Mouse (Mus musculus) limb, embryonic 14.5 days (tissue): ENCODE data around the gene Pde8a. TPM values are rescaled to one million over a fixed set of nuclear protein-coding genes. Genes with fewer than 3 reads are reported as not detected.

Experiments used
- ATAC-seq: fragments of 200-750 bp; cut with Nextera tagmentation; 2 replicates; pipeline ENCODE4 v1.8.0; 2017; ENCODE audit warnings: low read depth, moderate number of reproducible peaks, moderate TSS enrichment; ENCODE audit not compliant: low FRiP score
- DNase-seq: peaks from one replicate; pipeline ENCODE4 v3.0.0-alpha.2; 2015; ENCODE audit warnings: low spot score
- H3K27ac ChIP-seq: fragments of 300-500 bp; sonication (generic); replicated peaks from 2 replicates; pipeline ENCODE4 v1.5.1; 2014; ENCODE audit warnings: low read depth, mild to moderate bottlenecking, low read length, moderate library complexity, mixed read lengths
- H3K27me3 ChIP-seq: fragments of 300-500 bp; sonication (generic); 2 replicates; pipeline ENCODE4 v1.6.1; 2014; ENCODE audit warnings: low read length, mixed read lengths; ENCODE audit not compliant: control insufficient read depth, insufficient read depth
- H3K36me3 ChIP-seq: fragments of 300-500 bp; sonication (generic); 2 replicates; pipeline ENCODE4 v1.6.1; 2014; ENCODE audit warnings: mild to moderate bottlenecking, low read length, moderate library complexity, mixed read lengths; ENCODE audit not compliant: control insufficient read depth, insufficient read depth
- H3K4me1 ChIP-seq: fragments of 300-500 bp; sonication (generic); 2 replicates; pipeline ENCODE4 v1.6.1; 2014; ENCODE audit warnings: antibody characterized with exemption, low read length, mixed read lengths; ENCODE audit not compliant: control insufficient read depth, insufficient read depth
- H3K4me2 ChIP-seq: fragments of 300-500 bp; sonication (generic); replicated peaks from 2 replicates; pipeline ENCODE4 v1.6.1; 2014; ENCODE audit warnings: low read depth, mild to moderate bottlenecking, low read length, moderate library complexity; ENCODE audit not compliant: severe bottlenecking
- H3K4me3 ChIP-seq: fragments of 300-500 bp; sonication (generic); replicated peaks from 2 replicates; pipeline ENCODE4 v1.5.1; 2014; ENCODE audit warnings: low read length
- H3K9ac ChIP-seq: fragments of 300-500 bp; sonication (generic); 2 replicates; pipeline ENCODE4 v1.6.1; 2014; ENCODE audit warnings: mild to moderate bottlenecking, low read depth, low read length, moderate library complexity; ENCODE audit not compliant: severe bottlenecking
- H3K9me3 ChIP-seq: fragments of 300-500 bp; sonication (generic); 2 replicates; pipeline ENCODE4 v1.6.1; 2016; ENCODE audit warnings: low read length; ENCODE audit not compliant: control insufficient read depth
- POLR2A ChIP-seq: fragments of 200-500 bp; IDR thresholded peaks from 2 replicates; pipeline ENCODE4 v1.8.0; 2012; ENCODE audit warnings: inconsistent platforms, mild to moderate bottlenecking, moderate library complexity, borderline replicate concordance; ENCODE audit not compliant: insufficient read depth, insufficient read length; ENCODE audit errors: extremely low read depth
- WGBS: fragments of 180-500 bp; shearing (Covaris S2); extraction: QIAGEN DNeasy Blood & Tissue Kit; methylation state at CpG from one replicate; pipeline ENCODE4 v1.1.7; 2014; 5-methylcytosine and 5-hydroxymethylcytosine counted together
- polyA plus RNA-seq, 2 experiments: library from polyadenylated mRNA; depleted of rRNA in 1 of 2; stranded (reverse) in 1 of 2; unstranded in 1 of 2; fragments of >200 nt; fragmentation: Nextera tagmentation in 1 of 2; extraction: Ambion mirVana in 1 of 2; gene quantifications; 2 replicates each; pipeline versions ENCODE4 v1.2.1 to v1.2.3; 2012 to 2014

The Pde8a gene
- polyA plus RNA-seq, 2 experiments = 5.5 to 8.1 TPM

DNA sequence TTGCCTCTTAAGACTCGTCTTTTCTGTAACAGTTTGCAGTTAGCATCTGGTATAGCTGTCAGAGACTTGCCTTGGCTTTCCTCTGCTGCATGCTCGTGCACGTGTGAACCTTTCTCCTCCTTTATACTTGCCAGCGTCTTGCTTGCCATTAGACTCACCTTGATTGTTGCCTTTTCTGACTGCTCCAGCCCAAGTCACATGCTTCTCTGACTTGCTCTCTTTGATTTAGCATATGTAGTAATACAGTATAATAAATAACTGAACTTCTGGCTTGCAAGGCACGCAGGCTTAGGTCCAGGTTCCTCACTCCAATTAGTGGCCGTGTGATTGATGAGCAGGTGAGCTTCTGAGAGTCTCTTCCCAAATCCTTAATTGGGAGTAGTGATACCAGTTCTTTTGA, 37.2 kb downstream of the Pde8a start:
- 75% methylated on average over 6 of the region's 6 CpGs for WGBS
- Histone ChIP-seq H3K27me3 (no peaks in the 10 kb centered on the region), H3K27ac (no peak overlapping the region), H3K4me1 (no peaks in the 10 kb centered on the region), H3K4me3 (no peak overlapping the region), H3K9me3 (no peaks in the 10 kb centered on the region), H3K36me3 (no peaks in the 10 kb centered on the region), H3K4me2 (no peak overlapping the region), H3K9ac (no peak overlapping the region)
- TF ChIP-seq POLR2A = no peak
- no peak for DNase-seq
- no peak for ATAC-seq

DNA sequence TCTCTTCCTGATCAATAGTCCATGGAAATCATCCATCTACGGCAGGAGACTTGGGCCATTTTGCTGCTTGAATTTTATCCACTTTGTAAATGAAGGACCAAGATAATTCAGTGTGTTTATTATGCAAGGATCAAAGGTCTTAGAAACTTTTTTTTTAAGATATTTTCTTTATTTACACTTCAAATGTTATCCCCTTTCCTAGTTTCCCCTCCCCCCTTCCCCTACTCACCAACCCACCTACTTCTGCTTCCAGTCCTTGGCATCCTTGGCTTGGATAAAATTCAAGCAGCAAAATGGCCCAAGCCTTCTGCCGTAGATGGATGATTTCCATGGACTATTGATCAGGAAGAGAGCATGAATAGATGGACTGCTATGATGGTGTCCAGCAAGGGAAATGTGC, 38.1 kb downstream of the Pde8a start:
- no peak for TF ChIP-seq POLR2A
- H3K9ac ChIP-seq = no peak overlapping the region
- DNase-seq = no peak
- no peaks in the 10 kb centered on the region for H3K9me3 ChIP-seq
- H3K4me3 ChIP-seq = no peak overlapping the region
- WGBS = 93% methylated on average over 2 of the region's 2 CpGs
- ATAC-seq = no peak
- H3K4me2 ChIP-seq = no peak overlapping the region
- no peaks in the 10 kb centered on the region for H3K36me3 ChIP-seq
- H3K27ac ChIP-seq = no peak overlapping the region
- no peaks in the 10 kb centered on the region for H3K4me1 ChIP-seq
- H3K27me3 ChIP-seq = no peaks in the 10 kb centered on the region

DNA sequence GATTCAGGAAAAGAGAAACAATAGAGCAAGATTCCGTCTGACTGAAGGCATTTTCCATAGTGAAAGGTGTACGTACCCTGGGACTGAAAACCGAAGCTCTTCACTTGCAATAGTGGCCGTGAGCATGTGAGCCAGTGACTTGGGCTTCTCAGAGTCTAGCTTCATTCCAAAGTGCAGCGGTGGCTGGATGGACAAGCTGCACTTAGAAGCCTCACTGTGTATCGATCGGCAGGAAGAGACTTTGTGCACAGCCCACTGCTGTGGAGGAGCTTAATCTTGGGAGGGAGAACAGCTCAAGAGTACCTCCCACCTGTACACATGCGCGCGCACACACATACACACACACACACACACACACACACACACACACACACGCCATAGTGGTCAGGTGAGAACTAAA, 39.9 kb downstream of the Pde8a start:
- Histone ChIP-seq H3K27ac (no peak overlapping the region), H3K9me3 (no peaks in the 10 kb centered on the region), H3K36me3 (no peaks in the 10 kb centered on the region), H3K4me2 (no peak overlapping the region), H3K27me3 (no peaks in the 10 kb centered on the region), H3K9ac (no peak overlapping the region), H3K4me3 (no peak overlapping the region), H3K4me1 (no peaks in the 10 kb centered on the region)
- TF ChIP-seq POLR2A = no peak
- WGBS = 88% methylated on average over 11 of the region's 11 CpGs
- ATAC-seq (no peak), DNase-seq (no peak)

DNA sequence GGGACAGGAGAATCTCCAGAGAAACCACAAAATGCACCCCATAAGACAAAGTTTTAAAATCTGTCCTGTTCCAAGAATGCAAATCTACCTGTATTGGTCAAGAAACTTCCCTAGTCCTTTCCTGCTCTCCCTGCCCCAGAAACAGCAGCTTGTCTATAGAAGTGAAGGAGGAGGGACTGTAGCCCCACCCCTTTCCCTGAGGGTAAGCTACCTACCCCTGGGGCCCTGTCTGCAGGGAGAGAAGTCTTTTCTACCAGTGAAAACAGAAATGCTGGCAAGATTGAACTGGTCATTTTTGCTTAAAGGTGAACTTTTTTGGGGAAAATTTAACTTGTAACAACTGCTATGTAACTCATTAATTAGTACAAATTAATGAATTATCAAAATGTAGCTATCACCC, 41.2 kb downstream of the Pde8a start:
- Histone ChIP-seq H3K9me3 (no peaks in the 10 kb centered on the region), H3K9ac (no peak overlapping the region), H3K4me3 (no peak overlapping the region), H3K27ac (no peak overlapping the region), H3K36me3 (no peaks in the 10 kb centered on the region), H3K4me2 (no peak overlapping the region), H3K27me3 (no peaks in the 10 kb centered on the region), H3K4me1 (no peaks in the 10 kb centered on the region)
- ATAC-seq (no peak), DNase-seq (no peak)
- TF ChIP-seq POLR2A = no peak

DNA sequence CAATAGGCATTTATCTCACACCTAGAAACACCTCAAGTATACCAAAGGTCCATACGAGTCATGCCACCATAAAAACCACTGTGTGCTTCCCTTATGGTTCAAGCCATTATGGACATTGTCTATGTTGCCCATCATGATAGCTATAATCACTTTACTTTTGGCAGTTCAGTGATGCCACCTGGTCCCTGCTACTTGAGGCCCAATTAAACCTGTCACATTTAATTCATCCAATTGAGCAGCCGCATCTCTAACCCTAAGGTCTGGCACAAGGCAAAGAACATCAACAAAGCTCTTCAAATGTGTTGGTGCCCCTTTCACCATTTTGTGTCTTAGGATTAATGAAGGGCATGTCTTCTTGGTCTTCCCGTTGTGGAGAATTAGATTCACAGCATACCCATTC, 42.1 kb downstream of the Pde8a start:
- no peak overlapping the region for H3K27ac ChIP-seq
- H3K4me2 ChIP-seq = no peak overlapping the region
- no peak overlapping the region for H3K4me3 ChIP-seq
- no peaks in the 10 kb centered on the region for H3K4me1 ChIP-seq
- H3K9ac ChIP-seq = no peak overlapping the region
- TF ChIP-seq POLR2A = no peak
- WGBS = 92% methylated on average over 3 of the region's 3 CpGs
- no peaks in the 10 kb centered on the region for H3K36me3 ChIP-seq
- DNase-seq = no peak
- H3K9me3 ChIP-seq = no peaks in the 10 kb centered on the region
- no peak for ATAC-seq
- H3K27me3 ChIP-seq = no peaks in the 10 kb centered on the region

DNA sequence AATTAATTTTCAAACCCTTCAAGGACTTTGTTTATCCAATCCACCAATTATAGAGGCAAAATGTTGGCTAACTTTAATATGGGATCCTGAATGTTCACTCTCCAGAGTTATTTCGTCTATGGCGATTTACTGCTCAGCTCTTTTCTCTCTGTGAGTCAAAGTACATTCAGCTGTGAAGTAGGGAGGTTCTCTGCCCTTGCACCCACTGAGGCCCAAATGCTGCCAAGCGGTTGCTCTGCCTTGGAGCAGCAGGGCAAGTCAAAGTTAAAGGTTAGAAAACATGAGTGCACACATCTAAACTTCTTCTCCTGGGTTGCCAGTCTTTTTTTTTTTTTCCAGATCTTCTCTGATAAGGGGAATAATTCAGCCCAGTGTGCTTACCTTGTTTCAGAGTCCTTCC, 43.4 kb downstream of the Pde8a start:
- no peaks in the 10 kb centered on the region for H3K27me3 ChIP-seq
- H3K4me2 ChIP-seq = no peak overlapping the region
- ATAC-seq (no peak), DNase-seq (no peak)
- no peaks in the 10 kb centered on the region for H3K36me3 ChIP-seq
- no peaks in the 10 kb centered on the region for H3K4me1 ChIP-seq
- WGBS = 89% methylated on average over 3 of the region's 3 CpGs
- no peak overlapping the region for H3K9ac ChIP-seq
- H3K27ac ChIP-seq = no peak overlapping the region
- no peak overlapping the region for H3K4me3 ChIP-seq
- H3K9me3 ChIP-seq = no peaks in the 10 kb centered on the region
- no peak for TF ChIP-seq POLR2A
